Mouse (Mus musculus) C2C12 (cell line): Measurements from ENCODE around the gene Myct1. TPM values are rescaled to one million over a fixed set of nuclear protein-coding genes. Genes with fewer than 3 reads are reported as not detected.

Experiments
- H3K27me3 ChIP-seq: one replicate; pipeline ENCODE4 v1.6.1; 2011; ENCODE audit not compliant: control insufficient read depth, insufficient read depth, insufficient read length
- H3K36me3 ChIP-seq: one replicate; pipeline ENCODE4 v1.6.1; 2011; ENCODE audit not compliant: control insufficient read depth, insufficient read depth
- H3K4me3 ChIP-seq: one replicate; pipeline ENCODE4 v1.5.1; 2011; ENCODE audit warnings: mild to moderate bottlenecking, control low read depth; ENCODE audit not compliant: poor library complexity, insufficient read depth, severe bottlenecking
- H3K79me2 ChIP-seq: one replicate; pipeline ENCODE4 v1.6.1; 2011; ENCODE audit not compliant: control insufficient read depth, insufficient read depth
- H3K79me3 ChIP-seq: one replicate; pipeline ENCODE4 v1.6.1; 2011; ENCODE audit warnings: low read depth, control low read depth
- H3ac ChIP-seq: one replicate; pipeline ENCODE3; 2011; ENCODE audit warnings: low read depth; ENCODE audit not compliant: control insufficient read depth, insufficient read length
- CEBPB ChIP-seq: IDR thresholded peaks from one replicate; pipeline ENCODE4 v1.6.1; 2011; ENCODE audit warnings: low read depth, mild to moderate bottlenecking, control low read depth, moderate library complexity
- CTCF ChIP-seq: IDR thresholded peaks from one replicate; pipeline ENCODE4 v1.5.1; 2011; ENCODE audit not compliant: control insufficient read depth, insufficient read depth, insufficient read length
- FOSL1 ChIP-seq: IDR thresholded peaks from one replicate; pipeline ENCODE4 v1.8.0; 2011; ENCODE audit warnings: mild to moderate bottlenecking, low read length; ENCODE audit not compliant: poor library complexity, insufficient read depth, severe bottlenecking
- MAX ChIP-seq: IDR thresholded peaks from one replicate; pipeline ENCODE4 v1.6.1; 2011; ENCODE audit warnings: mild to moderate bottlenecking, control low read depth
- MYOD1 ChIP-seq: IDR thresholded peaks from one replicate; pipeline ENCODE4 v1.6.1; 2011; ENCODE audit warnings: low read depth; ENCODE audit not compliant: control insufficient read depth, insufficient read length
- MYOG ChIP-seq: IDR thresholded peaks from one replicate; pipeline ENCODE4 v1.6.1; 2011; ENCODE audit not compliant: control insufficient read depth, insufficient read length; ENCODE audit errors: extremely low read depth
- USF1 ChIP-seq: IDR thresholded peaks from one replicate; pipeline ENCODE4 v1.6.1; 2011; ENCODE audit warnings: low read depth, mild to moderate bottlenecking, control low read depth, moderate library complexity
- polyA plus RNA-seq: library from polyadenylated mRNA; unstranded; fragments of >200 nt; fragmentation: generic; extraction: Trizol; gene quantifications from one replicate; pipeline ENCODE4 v1.2.1, GENCODE M21; 2012; ENCODE audit warnings: missing spikeins

Myct1 gene
- polyA plus RNA-seq, 1 experiment = not detected

DNA sequence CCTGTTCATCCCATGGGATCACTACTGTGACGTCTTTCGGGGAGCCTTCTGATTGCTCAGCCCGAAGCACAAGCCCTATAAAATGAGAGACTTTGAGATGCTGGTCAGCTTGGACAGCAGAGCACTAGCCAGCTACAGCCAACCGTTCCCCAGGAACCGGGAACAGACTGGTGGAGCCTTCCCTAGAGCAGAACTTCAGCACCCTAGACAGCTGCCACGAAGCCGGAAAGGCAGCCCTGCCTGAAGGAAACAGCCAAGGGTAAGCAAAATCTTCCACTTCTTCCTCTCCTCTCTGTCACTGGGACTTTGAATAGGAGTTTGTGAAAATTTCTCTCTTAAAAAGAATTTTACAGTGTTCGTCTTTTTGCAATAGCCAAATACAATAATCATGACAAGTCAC, 45.5 kb downstream of the Myct1 start, which contains the start of gene Vip:
Vip (plus strand) TSS at position 107 of the 400 bp plus-strand sequence.
- no peak within 1 kb of the TSS for H3ac ChIP-seq
- no peaks in the 10 kb centered on the region for H3K27me3 ChIP-seq
- no peak within 1 kb of the TSS for H3K4me3 ChIP-seq
- no peaks in the 10 kb centered on the region for H3K79me2 ChIP-seq
- no peaks in the 10 kb centered on the region for H3K36me3 ChIP-seq
- TF ChIP-seq CTCF (no peak), MYOD1 (no peak), FOSL1 (no peak), MYOG (no peak), USF1 (no peak), CEBPB (no peak), MAX (no peak)
- H3K79me3 ChIP-seq = no peaks in the 10 kb centered on the region

Other genes with a start within 250 kb of the Myct1 start
- 4.1 TPM for gene Syne1, start 42.3 kb upstream of the Myct1 start, polyA plus RNA-seq
- not detected for gene Vip, start 45.4 kb downstream of the Myct1 start, polyA plus RNA-seq
- gene Fbxo5, start 211.8 kb downstream of the Myct1 start, polyA plus RNA-seq = 19.9 TPM
- gene Mtrf1l, start 230.1 kb downstream of the Myct1 start, polyA plus RNA-seq = 2.9 TPM